Mouse (Mus musculus) frontal cortex, postnatal 10 days (tissue): ENCODE measurements around the gene Dguok.

ENCODE experiments used
- DNase-seq, 2 experiments: peaks; one replicate each; pipeline ENCODE4 v3.0.0; 2022; ENCODE audit warnings: low spot score in 2 of 2, mixed read lengths in 1 of 2

Gene Dguok

GRCm38 (mm10) chr6:83435174-83435573 lies 71.6 kb downstream of the Dguok start:
- no peak for DNase-seq

GRCm38 (mm10) chr6:83433546-83433945 lies 73.2 kb downstream of the Dguok start:
- no peak for DNase-seq

GRCm38 (mm10) chr6:83432966-83433365 lies 73.8 kb downstream of the Dguok start:
- no peak for DNase-seq
